Mouse (Mus musculus): Measurements from ENCODE around the gene Enpp4. TPM values are rescaled to one million over a fixed set of nuclear protein-coding genes. Genes with fewer than 3 reads are reported as not detected.

Gene Enpp4
- polyA plus RNA-seq, 1 experiment from 2014 or later: 5.6 TPM

Other genes with a start within 250 kb of the Enpp4 start
- gene Enpp5, start 27.0 kb downstream of the Enpp4 start, polyA plus RNA-seq (2015; fragmentation: Nextera tagmentation; extraction: Ambion mirVana): 30.6 and 32.3 TPM in 2 replicates
- gene Clic5, start 82.8 kb upstream of the Enpp4 start, polyA plus RNA-seq (2015; fragmentation: Nextera tagmentation; extraction: Ambion mirVana): 11.1 and 12.4 TPM in 2 replicates